Mouse (Mus musculus) layer of hippocampus, postnatal 10 days (tissue): Measurements from ENCODE around the gene Defb43. TPM values are rescaled to one million over a fixed set of nuclear protein-coding genes. Genes with fewer than 3 reads are reported as not detected.

Experiments
- DNase-seq, 2 experiments: peaks; one replicate each; pipeline ENCODE4 v3.0.0; 2021; ENCODE audit warnings: low spot score in 2 of 2
- long read RNA-seq: library from polyadenylated mRNA; stranded (forward); transcript quantifications from one replicate; pipeline ENCODE4 v2.0.0, GENCODE M21; 2023
- total RNA-seq, 2 experiments: library from RNA; stranded (reverse); gene quantifications; 2 replicates each; pipeline ENCODE4 v1.2.3; 2021

Gene Defb43
- total RNA-seq, result not detected
- long read RNA-seq, result 0 reads

DNA sequence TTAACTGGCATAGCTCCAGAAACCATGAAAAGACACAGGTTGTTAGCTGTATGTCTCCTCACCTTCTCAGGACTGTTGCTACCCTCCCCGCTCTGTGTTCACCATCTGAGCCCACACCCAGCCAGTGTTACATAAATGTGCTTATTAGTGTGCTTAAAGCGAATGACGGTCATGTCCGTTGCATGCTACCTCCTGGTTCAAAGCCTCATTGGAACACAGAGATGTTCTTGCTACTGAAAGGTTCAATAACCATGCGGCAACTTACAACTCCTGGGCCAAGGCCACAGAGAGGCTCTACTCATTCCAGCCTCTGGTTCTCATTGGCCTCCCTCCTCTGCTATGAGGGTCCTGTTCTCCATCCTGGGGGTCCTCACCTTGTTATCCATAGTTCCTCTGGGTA is at the start of gene Defb43:
TSS of gene Defb43 (plus strand) at position 301 of the 400 bp plus-strand sequence.
- DNase-seq, result no peak

DNA sequence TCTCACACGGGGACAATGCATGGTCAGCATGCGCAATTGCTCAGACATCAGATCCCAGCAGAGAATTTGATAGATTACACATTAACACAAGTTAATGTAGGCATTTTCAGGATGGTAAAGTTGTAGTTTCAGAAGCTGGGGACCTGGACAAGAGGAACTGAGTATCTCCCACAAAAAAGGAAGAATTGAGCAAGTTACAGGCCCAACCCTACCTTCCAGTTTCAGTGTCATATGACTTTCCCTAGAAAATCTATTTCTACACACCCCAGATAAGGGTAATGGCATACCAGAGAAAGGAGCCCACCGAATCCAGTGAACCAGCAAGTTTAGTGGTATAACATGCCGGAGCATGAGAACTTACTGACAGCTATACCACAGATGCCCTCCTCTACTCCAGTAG is 47.9 kb upstream of the Defb43 start:
- peak in 1 of 2 experiments; percentile 1 for DNase-seq

DNA sequence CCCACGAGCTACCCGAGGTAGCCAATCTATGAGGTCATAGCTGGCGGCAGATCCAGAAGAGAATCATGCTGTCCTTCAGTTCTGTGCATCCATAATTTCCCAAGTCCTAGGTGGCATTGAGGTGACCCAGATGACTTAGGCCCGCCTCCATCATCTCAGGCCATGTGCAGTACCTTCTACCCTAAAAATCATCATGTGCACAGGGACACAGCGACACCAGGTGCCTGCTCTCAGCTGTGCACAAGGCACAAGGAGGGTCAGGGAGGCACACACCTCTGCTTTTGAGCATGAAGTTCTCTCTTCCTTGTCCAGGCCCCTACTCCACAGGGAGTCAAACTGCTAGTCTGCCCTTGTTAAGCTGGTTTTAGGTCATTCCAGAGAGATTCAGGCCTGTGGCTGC is 46.2 kb upstream of the Defb43 start:
- no peak for DNase-seq

DNA sequence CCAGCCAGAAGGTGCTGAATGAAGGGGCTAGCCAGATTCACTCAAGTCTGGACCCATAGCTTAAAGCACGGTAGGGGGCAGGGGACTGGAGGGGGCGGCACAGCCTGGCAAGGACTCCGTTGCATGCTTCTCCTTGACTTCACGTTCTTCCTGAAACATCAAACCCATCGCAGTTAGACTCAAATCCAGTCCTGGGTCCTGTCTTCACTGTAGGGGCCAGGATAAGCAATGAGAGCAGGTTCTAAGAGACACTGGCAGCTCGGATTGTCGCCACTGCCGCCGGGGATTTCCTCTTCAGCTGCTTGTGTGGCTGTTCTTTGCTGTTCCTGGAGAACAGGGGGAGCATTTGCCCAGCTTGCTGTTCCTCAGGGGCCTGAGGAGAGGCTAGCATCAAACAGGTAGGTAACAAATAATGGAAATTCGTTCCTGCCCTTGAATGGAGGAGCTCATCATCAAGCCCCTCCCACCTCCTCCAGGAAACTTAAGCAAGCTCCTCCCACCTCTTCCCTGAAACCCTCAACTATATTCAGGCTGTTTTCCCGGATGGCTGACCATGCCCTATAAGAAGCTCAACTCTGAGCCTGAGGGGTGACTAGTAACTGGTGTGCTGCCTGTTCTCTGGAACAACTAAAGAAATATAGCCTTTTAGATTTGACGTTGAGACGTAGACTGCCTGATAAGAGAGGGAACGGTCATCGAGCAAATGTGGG is 45.6 kb upstream of the Defb43 start:
- no peak for DNase-seq

DNA sequence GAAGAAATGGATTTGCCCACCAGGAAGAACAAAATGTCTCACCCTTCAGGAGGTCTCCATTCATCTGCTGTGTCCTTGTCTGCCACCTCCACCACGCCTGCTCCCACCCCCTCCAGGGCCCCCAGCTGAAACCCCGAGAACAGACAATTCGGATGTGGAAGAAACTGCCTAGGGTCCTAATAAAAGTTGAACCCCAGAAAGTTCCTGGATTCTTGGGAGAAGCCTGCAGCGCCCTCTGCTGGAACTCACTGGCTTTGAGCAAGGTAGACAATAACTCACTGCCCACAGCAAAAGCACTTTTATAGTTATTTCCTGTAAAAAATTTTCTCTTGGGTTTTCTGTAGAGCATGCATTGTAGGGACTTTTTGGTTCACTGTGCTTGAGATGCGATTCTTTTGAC is 36.5 kb upstream of the Defb43 start:
- DNase-seq, result peak; percentile 80

DNA sequence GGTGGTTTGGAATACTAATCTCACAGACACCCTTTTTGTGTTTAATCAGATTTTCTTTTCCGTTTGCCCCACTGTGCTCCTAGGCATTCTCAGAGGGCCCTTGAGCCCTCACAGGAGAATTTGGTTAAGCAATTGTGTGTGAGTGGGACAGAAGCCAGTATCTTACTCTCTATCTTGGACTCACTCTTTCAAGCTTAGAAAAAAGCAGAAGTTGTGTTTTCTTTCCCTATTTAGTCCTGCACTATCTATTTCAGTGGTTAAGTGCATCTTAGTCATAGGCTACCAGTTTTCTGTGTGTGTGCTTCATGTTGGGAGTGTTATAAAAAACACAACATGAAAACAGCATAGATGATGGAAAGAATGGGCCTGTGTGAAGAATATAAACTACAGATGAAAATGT is 31.8 kb upstream of the Defb43 start:
- DNase-seq, result no peak

DNA sequence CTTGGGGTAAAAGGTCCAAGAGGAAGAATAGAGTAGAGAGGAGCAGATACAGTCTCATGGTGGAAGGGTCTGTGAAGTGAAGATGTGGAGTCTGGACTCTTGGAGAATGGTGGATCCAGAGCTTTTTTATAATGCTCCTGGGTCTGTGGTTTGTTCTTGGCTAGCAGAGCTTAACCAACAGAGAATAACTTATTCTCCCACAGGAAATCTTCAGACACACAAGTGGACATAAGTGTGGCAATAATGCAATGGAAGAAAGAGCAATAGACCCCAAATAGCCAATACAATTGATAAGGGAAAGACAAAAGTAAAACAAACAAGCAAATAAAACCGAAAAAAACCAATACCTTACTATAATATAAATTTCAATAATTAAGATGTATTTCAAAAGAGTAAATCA is 27.2 kb upstream of the Defb43 start, which contains the start of gene Defb48:
TSS of gene Defb48 (minus strand) at position 101 of the 400 bp plus-strand sequence.
- no peak for DNase-seq

DNA sequence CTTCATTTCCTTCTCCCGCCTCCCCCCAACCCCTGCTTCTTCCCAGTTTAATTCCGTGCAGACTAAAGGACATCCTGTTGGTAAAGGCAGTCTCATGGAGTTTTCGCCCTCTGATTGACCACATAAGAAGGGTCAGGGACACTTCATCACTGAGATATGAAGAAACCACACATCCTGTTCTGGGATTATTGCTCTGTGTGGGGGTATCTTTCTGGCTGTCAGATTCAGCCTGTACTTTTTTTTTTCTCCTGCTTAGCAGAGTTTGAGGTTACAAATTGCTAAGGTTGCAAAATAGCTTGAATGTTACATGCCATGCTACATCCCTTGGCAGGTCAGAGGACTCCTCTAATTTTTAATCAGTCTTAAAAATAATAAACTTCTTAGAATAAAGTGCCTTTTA is 20.3 kb upstream of the Defb43 start:
- no peak for DNase-seq

DNA sequence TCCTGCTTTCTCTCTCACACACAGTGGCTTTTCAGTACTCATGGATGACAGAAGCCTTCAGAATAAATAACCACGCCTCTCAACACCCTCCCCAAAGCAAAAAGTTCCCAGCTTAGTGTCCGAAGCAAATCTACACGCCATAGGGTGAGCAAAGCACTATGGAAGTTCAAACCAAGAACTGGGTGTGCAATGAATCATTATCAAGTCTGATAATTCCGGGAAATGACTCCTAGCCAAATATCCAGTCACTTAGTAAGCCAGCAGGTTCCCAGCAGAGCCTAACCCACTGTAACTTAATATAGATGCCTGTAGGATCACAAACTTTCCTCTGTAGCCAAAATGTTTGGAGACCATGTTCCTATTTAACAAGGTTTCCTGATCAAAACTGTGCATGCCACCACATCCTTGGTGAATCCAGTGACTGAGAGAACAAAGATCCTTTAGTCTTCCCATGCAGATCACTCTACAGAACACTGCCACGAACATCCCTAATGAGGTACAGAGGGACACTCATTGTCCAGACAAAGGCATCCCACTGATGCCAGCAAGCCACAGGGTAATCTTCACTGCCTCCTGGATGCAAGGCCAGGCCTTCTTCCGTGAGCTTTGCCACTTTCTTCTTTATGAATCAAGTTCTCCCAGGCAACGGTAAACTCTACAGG is 19.6 kb upstream of the Defb43 start:
- DNase-seq, result no peak

DNA sequence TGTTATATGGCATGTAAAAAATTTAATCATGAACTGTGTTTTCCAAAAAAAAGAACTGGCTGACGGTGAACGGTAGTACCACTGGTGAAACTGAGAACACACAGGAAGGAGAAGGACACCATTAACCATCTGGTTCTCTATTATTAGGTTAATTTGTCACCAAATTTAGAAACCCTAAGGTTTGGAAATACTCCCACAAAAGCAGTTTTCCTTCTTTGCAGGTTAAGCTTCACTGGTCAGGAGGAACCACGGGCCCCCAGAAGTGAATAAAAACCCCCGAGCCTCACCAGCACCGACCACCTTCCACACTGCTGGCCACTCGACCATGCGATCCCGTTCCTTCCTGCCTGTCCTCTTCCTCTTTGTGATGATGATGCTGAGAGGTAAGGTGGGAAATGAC is 13.8 kb upstream of the Defb43 start, which contains the start of gene Defb47:
TSS of gene Defb47 (plus strand) at position 301 of the 400 bp plus-strand sequence.
- DNase-seq, result no peak

DNA sequence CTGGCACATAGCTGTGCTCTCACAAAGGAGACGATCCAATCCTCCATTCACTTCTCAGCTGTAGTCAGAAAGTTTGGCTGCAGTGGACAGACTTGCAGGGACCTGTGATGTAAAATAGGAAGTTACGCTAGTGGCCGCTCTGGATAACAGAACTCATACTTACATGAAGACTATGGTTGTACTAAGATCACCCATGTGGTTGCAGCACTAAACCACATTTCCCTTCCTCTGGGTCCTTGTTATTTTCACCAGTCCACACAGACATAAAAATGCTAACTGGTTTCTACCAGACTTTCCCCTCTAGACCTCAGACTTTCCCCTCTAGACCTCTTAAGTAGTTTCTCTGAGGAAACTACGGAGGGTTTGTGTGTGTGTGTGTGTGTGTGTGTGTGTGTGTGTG is 12.6 kb upstream of the Defb43 start:
- DNase-seq, result no peak

DNA sequence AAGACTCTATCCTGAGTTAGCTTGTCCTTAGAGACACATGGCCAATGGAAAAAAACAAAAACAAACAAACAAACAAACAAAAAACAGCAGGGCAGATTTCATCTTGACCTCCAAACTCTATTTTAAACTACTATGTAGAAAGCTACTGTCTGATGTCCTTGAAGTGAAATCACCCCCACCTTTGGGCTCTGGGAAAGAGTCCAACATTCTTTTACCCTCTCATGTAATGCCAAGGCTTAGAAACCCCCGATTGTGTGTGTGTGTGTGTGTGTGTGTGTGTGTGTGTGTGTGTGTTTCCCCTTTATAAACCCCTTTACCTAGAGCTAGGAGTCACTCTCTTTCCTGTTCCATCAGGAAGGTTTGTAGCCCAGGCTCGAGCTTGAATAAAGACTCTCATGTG is 9.0 kb upstream of the Defb43 start:
- DNase-seq, result no peak

DNA sequence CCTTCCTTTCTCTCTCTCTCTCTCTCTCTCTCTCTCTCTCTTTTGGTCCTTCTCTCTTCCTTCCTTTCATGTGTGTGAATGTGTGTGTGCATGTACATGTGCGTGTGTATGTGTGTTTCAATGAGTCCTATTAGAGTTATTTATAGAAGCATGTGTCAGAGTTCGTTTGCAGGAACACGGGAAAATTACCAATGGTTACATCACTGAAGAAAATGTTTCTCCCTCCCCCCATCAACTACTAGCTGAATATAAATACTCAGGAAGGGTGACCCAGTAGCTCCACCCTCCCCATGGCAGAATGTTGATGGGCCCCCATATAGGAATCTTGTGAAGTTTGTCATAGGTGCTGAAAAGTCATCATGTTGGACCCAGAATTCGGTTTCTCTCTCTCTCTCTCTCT is 1.5 kb downstream of the Defb43 start:
- no peak for DNase-seq

DNA sequence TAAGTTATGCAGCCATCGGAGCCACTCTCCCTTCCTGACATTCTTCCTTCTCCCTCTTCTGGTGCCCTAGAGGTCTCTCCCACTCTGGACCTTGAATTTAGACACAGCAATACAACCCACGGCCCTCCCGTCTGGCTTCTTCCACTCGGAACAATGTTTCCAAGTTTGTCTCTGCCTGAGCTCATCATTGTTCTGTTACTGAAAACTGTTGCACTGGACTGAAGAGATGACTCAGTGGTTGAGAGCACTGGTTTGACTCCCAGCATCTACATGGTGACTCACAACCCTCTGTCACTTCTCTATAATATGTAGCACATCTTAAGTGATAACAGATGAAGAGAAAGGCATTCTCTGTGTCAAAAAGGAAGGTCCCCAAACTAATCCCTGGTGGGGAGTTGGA is 3.1 kb downstream of the Defb43 start:
- no peak for DNase-seq

DNA sequence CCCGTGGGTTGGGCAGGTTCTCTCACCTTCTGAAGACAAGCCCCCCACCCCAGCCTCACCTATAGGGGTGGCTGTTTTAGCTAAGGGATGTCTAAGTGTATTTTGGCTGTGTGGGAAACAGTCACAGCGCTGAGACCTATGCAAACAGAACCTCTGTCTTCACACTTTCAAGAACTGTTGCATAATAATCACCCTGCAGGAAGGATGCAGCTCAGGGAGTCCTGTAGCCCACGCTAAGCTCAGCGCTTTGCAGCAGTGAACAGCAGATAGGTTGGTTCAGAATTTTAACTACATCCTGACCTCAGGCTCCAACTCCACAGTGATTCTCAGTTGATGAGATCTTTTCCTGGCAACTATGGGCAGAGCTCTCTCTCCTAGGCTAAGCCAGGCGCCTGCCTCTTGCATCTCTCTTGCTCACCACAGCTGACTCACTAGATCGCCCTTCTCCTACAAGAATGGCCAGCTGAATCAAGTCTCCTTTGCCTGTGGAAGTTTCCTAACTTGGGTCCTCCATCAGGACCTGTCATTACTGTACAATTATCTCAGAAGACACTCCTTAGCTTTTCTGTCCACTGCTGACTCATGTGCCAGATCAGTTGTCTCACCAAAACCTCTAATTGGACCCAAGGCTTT is 9.1 kb downstream of the Defb43 start:
- DNase-seq, result no peak

DNA sequence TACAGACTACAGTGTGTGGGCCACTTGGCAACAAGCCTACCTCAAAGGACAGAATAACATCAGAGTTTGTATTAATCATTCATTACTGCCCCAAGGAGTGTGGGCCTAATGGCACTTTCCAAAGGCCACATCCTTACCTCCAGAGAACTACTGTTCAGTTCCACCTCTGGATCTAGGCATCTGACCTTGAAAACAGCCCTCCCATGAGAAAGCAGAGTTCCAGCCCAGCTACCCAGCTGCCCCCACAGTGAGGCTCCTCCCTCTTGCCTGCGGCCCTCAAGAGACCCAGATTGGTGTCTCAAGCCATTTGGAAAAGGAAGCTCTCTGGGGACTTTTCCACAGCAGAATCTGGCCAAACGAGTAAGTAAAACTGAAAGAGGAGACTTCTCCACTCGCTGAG is 35.1 kb downstream of the Defb43 start, which contains the start of gene Defb42:
TSS of gene Defb42 (plus strand) at position 301 of the 400 bp plus-strand sequence.
- DNase-seq, result no peak

DNA sequence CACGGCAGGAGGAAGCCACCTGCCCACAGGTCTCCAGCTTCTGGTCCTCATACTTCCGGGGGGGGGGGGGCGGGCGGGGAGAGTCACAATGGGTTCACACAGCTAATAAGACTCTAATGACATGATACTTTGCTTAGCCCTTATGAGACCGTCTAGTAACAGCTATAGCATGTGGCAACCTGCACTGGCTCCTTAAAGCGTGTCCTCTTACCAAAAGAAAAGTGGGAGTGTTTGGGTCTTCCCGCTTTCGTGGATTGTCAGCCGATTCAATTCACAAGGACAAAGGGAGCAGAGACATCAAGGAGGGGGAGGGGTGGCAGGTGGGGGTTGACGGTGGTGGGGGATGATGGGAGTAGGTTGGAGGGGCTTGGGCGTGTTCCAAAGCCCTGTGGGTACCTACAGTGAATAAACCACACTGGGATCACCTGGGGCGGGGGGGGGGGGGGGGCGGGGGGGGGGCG is 38.4 kb downstream of the Defb43 start, which contains the start of gene Defb30:
TSS of gene Defb30 (minus strand) at position 51 of the 461 bp plus-strand sequence.
- no peak for DNase-seq

DNA sequence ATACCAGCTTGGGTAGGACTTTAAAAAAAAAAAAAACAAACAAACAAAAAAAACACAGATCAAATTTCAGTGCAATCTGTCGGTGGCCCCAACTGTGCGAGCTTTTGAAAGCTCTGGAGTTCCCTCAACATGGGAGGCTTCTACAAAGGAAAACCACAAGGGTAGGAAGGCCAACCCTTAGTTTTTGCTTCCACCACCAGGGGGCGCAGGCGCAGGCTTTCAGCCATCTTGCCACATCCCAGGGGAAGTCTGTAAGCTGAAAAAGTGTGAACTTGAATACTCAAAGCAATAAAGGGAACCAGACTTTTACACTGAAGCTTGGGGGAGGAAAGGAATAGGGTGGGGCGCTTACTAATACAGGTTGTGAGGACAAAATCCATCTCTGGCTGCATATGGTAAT is 39.2 kb downstream of the Defb43 start:
- peak; percentile 68 to 69 for DNase-seq

DNA sequence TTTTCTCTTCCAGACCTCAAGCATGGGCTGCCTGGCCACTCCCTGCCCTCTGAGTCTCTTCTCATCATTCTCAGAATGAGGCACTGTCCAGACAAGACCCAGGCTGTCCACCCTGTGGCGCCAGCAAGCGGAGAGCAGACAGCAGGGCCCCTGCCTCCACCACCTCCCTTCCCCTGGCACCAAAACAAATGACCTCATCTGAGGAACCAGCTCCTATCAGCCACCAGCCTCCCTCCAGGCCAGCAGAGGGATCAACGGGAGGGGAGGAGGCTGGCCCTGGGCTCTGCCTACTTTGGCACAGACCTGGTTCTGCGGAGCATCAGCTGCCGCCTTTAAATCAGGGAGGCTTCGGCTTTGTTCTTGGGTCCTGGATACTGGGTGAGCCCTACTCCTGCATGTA is 43.2 kb downstream of the Defb43 start:
- DNase-seq, result peak; percentile 26 to 30

DNA sequence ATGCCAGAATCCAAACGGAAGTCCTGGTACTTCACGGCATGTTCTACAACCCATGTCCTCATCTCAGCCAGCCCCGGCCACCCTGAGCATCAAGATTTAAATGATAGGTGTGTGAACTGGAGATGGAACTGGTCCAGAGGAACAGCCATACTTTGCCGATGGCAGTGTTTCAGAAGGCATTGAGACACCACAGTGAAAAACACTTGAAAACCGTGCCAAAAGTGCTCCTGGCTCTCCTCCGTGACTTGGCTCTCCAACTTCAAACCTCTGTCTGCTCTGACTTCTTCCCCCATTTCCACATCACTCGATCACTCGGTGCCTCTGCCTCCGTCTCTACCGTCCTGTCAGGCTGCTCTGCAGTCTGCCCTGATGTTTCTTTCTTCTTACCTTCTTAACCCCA is 48.8 kb downstream of the Defb43 start:
- DNase-seq, result no peak

DNA sequence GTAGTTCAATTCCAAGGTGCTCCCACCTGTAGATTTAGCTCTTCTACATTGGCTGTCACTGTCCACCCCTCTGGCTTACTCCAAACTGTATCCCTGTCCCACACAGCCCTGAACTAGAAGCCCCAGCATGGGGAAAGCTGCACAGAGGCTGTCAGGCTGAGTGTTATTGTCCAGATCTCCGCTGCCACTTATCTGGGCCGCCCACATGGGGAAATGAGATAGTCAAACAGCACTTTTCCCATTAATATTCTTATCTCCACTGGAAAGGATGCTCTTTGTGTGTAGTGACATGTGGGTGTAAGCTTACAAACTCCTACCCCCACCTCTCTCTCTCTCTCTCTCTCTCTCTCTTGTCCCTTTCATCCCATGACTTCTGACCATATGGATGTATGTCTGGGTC is 50.6 kb downstream of the Defb43 start:
- no peak for DNase-seq

DNA sequence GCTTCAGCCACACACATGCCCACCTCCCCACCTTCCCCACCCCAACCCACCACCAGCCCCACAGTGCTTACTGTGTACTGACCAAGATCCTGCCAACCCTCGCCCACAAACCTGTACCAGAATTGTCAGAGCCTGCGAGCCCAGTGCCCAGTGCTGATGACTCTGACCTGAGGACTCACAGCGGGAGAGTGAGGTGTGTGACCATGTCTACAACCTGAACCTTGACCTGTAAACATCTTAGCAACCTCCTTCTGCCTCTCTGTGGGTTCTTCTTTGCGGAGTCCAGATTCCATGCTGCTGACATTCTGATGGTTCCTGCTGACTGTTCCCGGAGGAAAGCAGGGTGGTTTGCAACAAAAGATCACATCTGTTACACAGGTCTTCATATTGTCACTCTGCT is 53.8 kb downstream of the Defb43 start:
- DNase-seq, result no peak
